12 mouse cellular contexts compared by ENCODE assay signal in the genomic region with DNA sequence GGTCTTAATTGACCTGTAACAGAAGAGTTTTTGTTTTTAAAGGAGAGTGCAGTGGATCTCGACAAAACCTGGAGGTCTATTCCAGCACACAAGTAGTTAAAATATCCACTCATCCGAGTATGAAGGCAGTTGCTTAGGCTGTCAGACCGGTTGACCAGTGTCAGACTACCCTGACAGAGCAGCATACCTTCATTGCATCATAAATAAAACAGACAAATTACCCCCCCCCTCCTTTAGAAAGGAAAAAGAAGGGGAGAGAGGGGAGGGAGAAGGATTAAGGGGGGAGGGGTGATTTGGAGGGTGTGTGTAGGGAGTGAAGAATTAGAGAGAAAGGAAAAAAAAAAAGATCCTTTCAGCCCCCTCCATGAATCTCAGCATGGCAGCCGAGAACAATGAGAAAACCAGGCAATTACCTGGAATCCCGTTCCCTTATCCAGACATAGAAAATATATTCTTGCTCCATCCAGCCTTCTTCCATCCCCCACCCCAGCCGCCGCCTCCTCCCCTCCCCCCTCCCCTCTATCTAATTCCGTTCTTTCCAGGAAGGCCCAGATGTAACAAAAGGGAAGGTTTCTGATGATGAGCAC.
DNase-seq lines count a peak whose midpoint lies in the region; ATAC-seq lines count a peak whose summit lies in the region.
"Had no signal": no experiment of that assay in that cellular context is flagged by ENCODE, and none has a peak within 500 bp of the region (broad histone marks: within the 10 kb centered on the region; RNA-seq: fewer than 3 reads in every experiment).

No protein-coding gene starts in this region.

- no peaks in the 10 kb centered on the region for H3K9me3 ChIP-seq in hindbrain, embryonic 10.5 days
- no peaks in the 10 kb centered on the region for H3K9me3 ChIP-seq in hindbrain, embryonic 16.5 days (ENCODE audit: control insufficient read depth, low read length)
- H3K9me3 ChIP-seq in limb, embryonic 13.5 days: no peaks in the 10 kb centered on the region
- H3K9me3 ChIP-seq: megakaryocyte, embryonic 14.5 days; stomach, embryonic 15.5 days had no signal

- H3K27ac ChIP-seq in hindbrain, embryonic 10.5 days: peak overlapping the region; percentile 70; the same call in 1 of the 2 replicates
- no peak overlapping the region for H3K27ac ChIP-seq in hindbrain, embryonic 16.5 days (ENCODE audit: low read depth, low read length)
- H3K27ac ChIP-seq in limb, embryonic 13.5 days: peak overlapping the region; percentile 7; the same call in 1 of the 2 replicates
- H3K27ac ChIP-seq: stomach, embryonic 15.5 days had no signal

- no peak for ATAC-seq in hindbrain, embryonic 16.5 days
- no peak for ATAC-seq in limb, embryonic 13.5 days (ENCODE audit: low FRiP score, low read depth)
- ATAC-seq in frontal cortex, adult (ENCODE audit: low TSS enrichment): no peak

- DNase-seq in hindbrain, embryonic 10.5 days (ENCODE audit: low spot score): no peak
- peak; percentile 26 for DNase-seq in urinary bladder, postnatal 14 days (ENCODE audit: low spot score)
- DNase-seq in urinary bladder, postnatal 4 days (ENCODE audit: low spot score in 2 of 2): no peak
- no peak for DNase-seq in gastrocnemius, postnatal 36 days
- no peak for DNase-seq in right cerebral cortex, adult 18-20 months
- DNase-seq: cerebellum, postnatal 36 days; heart, postnatal 10 days had no signal

- intact Hi-C loops in gastrocnemius, postnatal 36 days (cut with DNase I): no loop called here

- H3K4me1 ChIP-seq in hindbrain, embryonic 10.5 days (replicated peaks): peaks cover 52% of the 10 kb centered on the region
- H3K4me1 ChIP-seq in hindbrain, embryonic 16.5 days (ENCODE audit: control insufficient read depth, insufficient read depth, low read depth, low read length): peaks cover 9% of the 10 kb centered on the region
- H3K4me1 ChIP-seq in limb, embryonic 13.5 days: peaks cover 69% of the 10 kb centered on the region
- H3K4me1 ChIP-seq: megakaryocyte, embryonic 14.5 days; stomach, embryonic 15.5 days had no signal

- H3K36me3 ChIP-seq in hindbrain, embryonic 10.5 days: no peaks in the 10 kb centered on the region
- no peaks in the 10 kb centered on the region for H3K36me3 ChIP-seq in hindbrain, embryonic 16.5 days (ENCODE audit: control insufficient read depth, insufficient read depth, low read length)
- no peaks in the 10 kb centered on the region for H3K36me3 ChIP-seq in limb, embryonic 13.5 days
- H3K36me3 ChIP-seq: stomach, embryonic 15.5 days had no signal

- H3K9ac ChIP-seq in hindbrain, embryonic 16.5 days (ENCODE audit: low read depth, low read length): no peak overlapping the region
- no peak overlapping the region for H3K9ac ChIP-seq in limb, embryonic 13.5 days
- H3K9ac ChIP-seq: stomach, embryonic 15.5 days had no signal

- H3K27me3 ChIP-seq in hindbrain, embryonic 10.5 days (ENCODE audit: insufficient read depth, poor library complexity, severe bottlenecking): peaks cover 13% of the 10 kb centered on the region; the same call in 1 of the 2 replicates
- no peaks in the 10 kb centered on the region; the same call in 1 of the 2 replicates for H3K27me3 ChIP-seq in hindbrain, embryonic 16.5 days (replicated peaks; ENCODE audit: control insufficient read depth, insufficient read depth, low read length)
- peaks cover 5% of the 10 kb centered on the region; the same call in 1 of the 2 replicates for H3K27me3 ChIP-seq in limb, embryonic 13.5 days
- H3K27me3 ChIP-seq: stomach, embryonic 15.5 days had no signal

- 6% methylated on average over 7 of the region's 8 CpGs for WGBS in hindbrain, embryonic 10.5 days
- 6% methylated on average over 8 of the region's 8 CpGs for WGBS in hindbrain, embryonic 16.5 days
- WGBS in limb, embryonic 13.5 days: 4% methylated on average over 8 of the region's 8 CpGs

- no peak overlapping the region; the same call in 1 of the 2 replicates for H3K4me2 ChIP-seq in hindbrain, embryonic 16.5 days (ENCODE audit: low read length)
- peak overlapping the region; percentile 11; the same call in 1 of the 2 replicates for H3K4me2 ChIP-seq in limb, embryonic 13.5 days (replicated peaks)
- H3K4me2 ChIP-seq: stomach, embryonic 15.5 days had no signal

- H3K4me3 ChIP-seq in hindbrain, embryonic 10.5 days: peak overlapping the region; percentile 21; the same call in 1 of the 2 replicates
- no peak overlapping the region for H3K4me3 ChIP-seq in hindbrain, embryonic 16.5 days (ENCODE audit: low read length)
- no peak overlapping the region for H3K4me3 ChIP-seq in limb, embryonic 13.5 days
- H3K4me3 ChIP-seq: megakaryocyte, embryonic 14.5 days; stomach, embryonic 15.5 days had no signal
